Mouse (Mus musculus): ENCODE measurements around the gene Gna12. TPM values are rescaled to one million over a fixed set of nuclear protein-coding genes. Genes with fewer than 3 reads are reported as not detected.

Gene Gna12
- polyA plus RNA-seq, 1 experiment from 2014 or later = 5.4 TPM

DNA sequence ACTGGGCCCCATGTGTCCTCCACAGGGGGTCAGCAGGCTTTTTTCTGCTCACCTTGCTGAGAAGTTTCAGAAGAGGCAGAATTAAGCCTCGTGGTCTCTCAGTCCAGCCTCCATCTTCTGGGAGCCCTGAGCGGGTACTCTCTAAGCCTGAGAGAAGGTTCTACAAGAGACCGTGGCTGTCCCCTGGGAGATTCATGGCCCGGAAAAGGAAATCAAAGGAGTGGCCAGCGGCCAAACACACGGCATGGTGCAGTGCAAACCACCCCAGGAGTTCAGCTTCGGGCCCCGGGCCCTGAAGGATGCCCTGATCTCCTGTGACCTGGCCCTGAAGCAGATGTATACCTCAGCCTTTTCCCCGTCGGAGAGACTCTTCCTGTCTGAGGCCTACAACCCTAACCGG, 89.2 kb downstream of the Gna12 start:
- Histone ChIP-seq H3K9me3 (ENCODE audit: control insufficient read depth, low read length) (no peaks in the 10 kb centered on the region), H3K9ac (ENCODE audit: low read depth, low read length) (no peak overlapping the region), H3K36me3 (ENCODE audit: control insufficient read depth, insufficient read depth, low read length) (no peaks in the 10 kb centered on the region), H3K4me3 (ENCODE audit: low read length) (no peak overlapping the region), H3K4me2 (ENCODE audit: low read depth, low read length) (no peak overlapping the region), H3K4me1 (ENCODE audit: control insufficient read depth, insufficient read depth, low read length) (no peaks in the 10 kb centered on the region), H3K27me3 (replicated peaks; ENCODE audit: control insufficient read depth, insufficient read depth, low read length) (0 out of 2 replicates have a peak, but pooled peaks cover 5% of the 10 kb centered on the region), H3K27ac (ENCODE audit: low read length) (no peak overlapping the region)
- 74% methylated on average over 11 of the region's 11 CpGs for WGBS
- no peak for ATAC-seq

DNA sequence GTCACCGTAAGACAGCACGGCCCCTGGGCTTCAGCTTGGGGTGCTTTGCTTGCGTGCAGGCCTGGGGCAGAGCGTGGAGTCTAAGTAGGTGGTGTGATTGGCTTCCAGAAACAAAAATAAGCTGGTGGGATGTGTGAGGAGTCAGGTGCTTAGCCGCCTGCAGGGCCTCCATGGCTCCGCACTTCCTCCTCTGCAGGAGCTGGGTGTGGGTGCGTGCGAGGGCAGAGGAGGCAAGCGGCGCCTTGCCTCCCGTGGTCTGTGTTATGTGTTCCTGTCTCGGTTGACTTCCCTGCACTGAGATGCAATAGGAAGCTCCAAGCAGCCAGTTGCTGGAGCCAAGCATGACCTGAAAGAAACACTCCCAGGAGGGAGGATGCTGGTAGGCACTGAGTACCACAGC, 90.4 kb downstream of the Gna12 start:
- no peak for ATAC-seq

DNA sequence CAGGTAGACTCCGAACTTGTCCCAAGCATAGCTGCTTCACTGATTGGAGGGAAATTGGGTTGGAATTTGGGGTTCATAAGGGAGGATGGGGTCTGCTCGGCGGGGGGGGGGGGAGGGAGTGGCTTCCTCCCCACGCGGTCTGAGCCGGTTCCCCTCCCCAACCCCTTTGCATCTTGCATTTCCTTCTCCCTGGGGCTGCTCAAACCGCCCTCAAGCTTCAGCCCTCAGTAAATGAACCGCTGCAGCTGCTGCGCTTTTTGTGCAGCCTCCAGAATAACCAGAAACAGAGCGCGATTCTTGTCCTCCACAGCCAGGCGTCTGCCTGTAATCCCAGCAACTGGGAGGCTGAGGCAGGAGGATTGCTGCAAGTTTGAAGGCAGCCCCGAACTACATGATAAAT, 94.1 kb downstream of the Gna12 start:
- no peak for ATAC-seq
- no peak overlapping the region for H3K4me2 ChIP-seq (ENCODE audit: low read depth, low read length)

More for the DNA sequence above, 90.4 kb downstream of the Gna12 start:
- Histone ChIP-seq H3K4me1 (ENCODE audit: control insufficient read depth, insufficient read depth, low read length) (peaks cover 5% of the 10 kb centered on the region), H3K9me3 (ENCODE audit: control insufficient read depth, low read length) (no peaks in the 10 kb centered on the region), H3K9ac (ENCODE audit: low read depth, low read length) (no peak overlapping the region), H3K36me3 (ENCODE audit: control insufficient read depth, insufficient read depth, low read length) (no peaks in the 10 kb centered on the region), H3K4me3 (ENCODE audit: low read length) (no peak overlapping the region), H3K27me3 (replicated peaks; ENCODE audit: control insufficient read depth, insufficient read depth, low read length) (peaks cover 9% of the 10 kb centered on the region; the same call in 1 of the 2 replicates), H3K27ac (ENCODE audit: low read length) (no peak overlapping the region), H3K4me2 (ENCODE audit: low read depth, low read length) (no peak overlapping the region)
- 69% methylated on average over 12 of the region's 12 CpGs for WGBS

DNA sequence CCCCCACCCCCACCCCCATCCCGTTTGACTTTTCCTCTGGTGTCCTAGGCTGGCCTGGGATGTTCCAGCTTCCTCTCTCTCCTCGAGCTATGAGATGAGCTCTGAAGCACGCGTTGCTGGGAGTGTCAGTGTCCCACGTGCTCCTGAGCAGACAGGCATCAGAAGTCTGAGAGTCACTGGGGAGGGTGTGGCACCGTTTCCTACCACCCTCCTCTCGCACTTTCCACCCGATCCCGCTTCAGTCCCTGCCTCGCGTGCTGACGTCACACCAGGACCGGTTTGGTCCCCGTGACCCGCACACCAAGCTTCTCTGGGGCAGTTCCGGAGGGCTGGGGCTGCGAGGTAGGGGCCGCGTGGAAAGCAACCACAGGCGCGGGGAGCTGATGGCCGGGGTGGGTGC, 94.9 kb downstream of the Gna12 start:
- H3K36me3 ChIP-seq (ENCODE audit: control insufficient read depth, insufficient read depth, low read length) = no peaks in the 10 kb centered on the region
- peak; percentile 69 for ATAC-seq
- H3K27me3 ChIP-seq (replicated peaks; ENCODE audit: control insufficient read depth, insufficient read depth, low read length) = peaks cover 9% of the 10 kb centered on the region; the same call in 1 of the 2 replicates
- peak overlapping the region; percentile 60 for H3K9ac ChIP-seq (ENCODE audit: low read depth, low read length)
- H3K27ac ChIP-seq (ENCODE audit: low read length) = no peak overlapping the region
- H3K4me1 ChIP-seq (ENCODE audit: control insufficient read depth, insufficient read depth, low read length) = peaks cover 5% of the 10 kb centered on the region
- 1% methylated on average over 22 of the region's 22 CpGs for WGBS
- H3K4me3 ChIP-seq (ENCODE audit: low read length) = peak overlapping the region; percentile 42
- H3K9me3 ChIP-seq (ENCODE audit: control insufficient read depth, low read length) = no peaks in the 10 kb centered on the region
- H3K4me2 ChIP-seq (ENCODE audit: low read depth, low read length) = peak overlapping the region; percentile 74

More for the DNA sequence above, 94.1 kb downstream of the Gna12 start:
- H3K4me1 ChIP-seq (ENCODE audit: control insufficient read depth, insufficient read depth, low read length) = peaks cover 5% of the 10 kb centered on the region
- peaks cover 9% of the 10 kb centered on the region; the same call in 1 of the 2 replicates for H3K27me3 ChIP-seq (replicated peaks; ENCODE audit: control insufficient read depth, insufficient read depth, low read length)
- H3K4me3 ChIP-seq (ENCODE audit: low read length) = no peak overlapping the region; the same call in 1 of the 2 replicates
- no peak overlapping the region for H3K27ac ChIP-seq (ENCODE audit: low read length)
- no peaks in the 10 kb centered on the region for H3K9me3 ChIP-seq (ENCODE audit: control insufficient read depth, low read length)
- WGBS = 19% methylated on average over 11 of the region's 13 CpGs
- H3K9ac ChIP-seq (ENCODE audit: low read depth, low read length) = no peak overlapping the region
- no peaks in the 10 kb centered on the region for H3K36me3 ChIP-seq (ENCODE audit: control insufficient read depth, insufficient read depth, low read length)

DNA sequence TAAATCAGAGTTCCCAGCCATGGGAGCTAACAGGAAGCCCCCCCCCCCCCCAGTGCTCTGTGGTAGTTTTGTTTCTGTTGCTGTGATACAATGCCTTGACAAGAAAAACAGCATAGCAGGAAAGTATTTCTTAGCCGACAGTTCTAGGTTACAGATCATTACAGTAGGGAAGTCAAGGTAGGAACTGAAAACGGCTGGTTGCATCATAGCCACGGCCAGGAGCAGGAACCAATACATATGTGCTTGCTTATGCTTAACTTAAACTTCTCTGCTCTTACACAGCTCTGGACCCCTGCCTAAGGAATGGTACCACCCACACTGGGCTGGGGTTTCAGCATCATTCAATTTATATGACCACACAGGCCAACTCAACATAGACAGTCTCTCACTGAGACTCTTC, 96.9 kb downstream of the Gna12 start:
- Histone ChIP-seq H3K36me3 (ENCODE audit: control insufficient read depth, insufficient read depth, low read length) (no peaks in the 10 kb centered on the region), H3K4me2 (ENCODE audit: low read depth, low read length) (no peak overlapping the region), H3K27me3 (replicated peaks; ENCODE audit: control insufficient read depth, insufficient read depth, low read length) (peaks cover 9% of the 10 kb centered on the region; the same call in 1 of the 2 replicates), H3K4me3 (ENCODE audit: low read length) (no peak overlapping the region), H3K4me1 (ENCODE audit: control insufficient read depth, insufficient read depth, low read length) (peaks cover 5% of the 10 kb centered on the region), H3K9ac (ENCODE audit: low read depth, low read length) (no peak overlapping the region), H3K27ac (ENCODE audit: low read length) (0 out of 2 replicates have a peak overlapping the region, but pooled peaks have one; percentile 5), H3K9me3 (ENCODE audit: control insufficient read depth, low read length) (no peaks in the 10 kb centered on the region)
- no peak for ATAC-seq
- WGBS = 73% methylated on average over 3 of the region's 3 CpGs

DNA sequence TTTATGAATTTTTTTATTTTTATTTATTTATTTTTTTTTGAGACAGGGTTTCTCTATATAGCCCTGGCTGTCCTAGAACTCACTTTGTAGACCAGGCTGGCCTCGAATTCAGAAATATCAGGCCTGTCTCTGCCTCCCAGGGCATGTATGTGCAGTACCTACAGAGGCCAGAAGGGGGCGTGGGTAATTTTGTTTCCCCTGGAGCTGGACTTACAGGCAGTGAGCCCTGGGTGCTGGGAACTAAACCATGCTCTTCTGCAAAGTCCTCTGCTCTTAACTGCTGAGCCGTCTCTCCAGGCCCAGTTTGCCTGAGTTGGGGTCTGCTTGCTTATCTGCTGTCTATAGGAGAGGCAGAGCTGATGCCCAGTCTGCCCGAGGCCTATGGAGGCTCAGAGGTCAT, 98.0 kb downstream of the Gna12 start:
- Histone ChIP-seq H3K27ac (ENCODE audit: low read length) (no peak overlapping the region), H3K9ac (ENCODE audit: low read depth, low read length) (no peak overlapping the region), H3K4me2 (ENCODE audit: low read depth, low read length) (no peak overlapping the region), H3K27me3 (replicated peaks; ENCODE audit: control insufficient read depth, insufficient read depth, low read length) (peaks cover 9% of the 10 kb centered on the region; the same call in 1 of the 2 replicates), H3K4me1 (ENCODE audit: control insufficient read depth, insufficient read depth, low read length) (peaks cover 5% of the 10 kb centered on the region), H3K36me3 (ENCODE audit: control insufficient read depth, insufficient read depth, low read length) (no peaks in the 10 kb centered on the region), H3K9me3 (ENCODE audit: control insufficient read depth, low read length) (no peaks in the 10 kb centered on the region), H3K4me3 (ENCODE audit: low read length) (no peak overlapping the region)
- WGBS = 66% methylated on average over 4 of the region's 4 CpGs
- ATAC-seq = no peak

GRCm38 (mm10) chr5:140731040-140731797, 99.0 kb downstream of the Gna12 start:
- no peaks in the 10 kb centered on the region for H3K9me3 ChIP-seq (ENCODE audit: control insufficient read depth, low read length)
- H3K4me1 ChIP-seq (ENCODE audit: control insufficient read depth, insufficient read depth, low read length) = peaks cover 5% of the 10 kb centered on the region
- peaks cover 5% of the 10 kb centered on the region; the same call in 1 of the 2 replicates for H3K27me3 ChIP-seq (replicated peaks; ENCODE audit: control insufficient read depth, insufficient read depth, low read length)
- WGBS = 84% methylated on average over 11 of the region's 11 CpGs
- no peak overlapping the region for H3K4me3 ChIP-seq (ENCODE audit: low read length)
- no peak overlapping the region for H3K4me2 ChIP-seq (ENCODE audit: low read depth, low read length)
- no peak overlapping the region for H3K27ac ChIP-seq (ENCODE audit: low read length)
- H3K36me3 ChIP-seq (ENCODE audit: control insufficient read depth, insufficient read depth, low read length) = no peaks in the 10 kb centered on the region
- H3K9ac ChIP-seq (ENCODE audit: low read depth, low read length) = no peak overlapping the region
- no peak for ATAC-seq

GRCm38 (mm10) chr5:140726946-140727740, 103.1 kb downstream of the Gna12 start:
- 78% methylated on average over 17 of the region's 17 CpGs for WGBS
- Histone ChIP-seq H3K36me3 (ENCODE audit: control insufficient read depth, insufficient read depth, low read length) (no peaks in the 10 kb centered on the region), H3K4me2 (ENCODE audit: low read depth, low read length) (no peak overlapping the region), H3K9me3 (ENCODE audit: control insufficient read depth, low read length) (no peaks in the 10 kb centered on the region), H3K9ac (ENCODE audit: low read depth, low read length) (no peak overlapping the region), H3K4me3 (ENCODE audit: low read length) (no peak overlapping the region), H3K4me1 (ENCODE audit: control insufficient read depth, insufficient read depth, low read length) (no peaks in the 10 kb centered on the region), H3K27me3 (replicated peaks; ENCODE audit: control insufficient read depth, insufficient read depth, low read length) (no peaks in the 10 kb centered on the region), H3K27ac (ENCODE audit: low read length) (no peak overlapping the region)
- ATAC-seq = no peak

GRCm38 (mm10) chr5:140726062-140726839, 104.0 kb downstream of the Gna12 start:
- ATAC-seq = no peak
- H3K27ac ChIP-seq (ENCODE audit: low read length) = no peak overlapping the region

More at GRCm38 (mm10) chr5:140726062-140726839, 104.0 kb downstream of the Gna12 start:
- Histone ChIP-seq H3K4me2 (ENCODE audit: low read depth, low read length) (no peak overlapping the region), H3K4me1 (ENCODE audit: control insufficient read depth, insufficient read depth, low read length) (no peaks in the 10 kb centered on the region), H3K9me3 (ENCODE audit: control insufficient read depth, low read length) (no peaks in the 10 kb centered on the region), H3K9ac (ENCODE audit: low read depth, low read length) (no peak overlapping the region), H3K36me3 (ENCODE audit: control insufficient read depth, insufficient read depth, low read length) (no peaks in the 10 kb centered on the region), H3K27me3 (replicated peaks; ENCODE audit: control insufficient read depth, insufficient read depth, low read length) (no peaks in the 10 kb centered on the region), H3K4me3 (ENCODE audit: low read length) (no peak overlapping the region)
- 89% methylated on average over 7 of the region's 7 CpGs for WGBS
